Mouse (Mus musculus) C2C12 (cell line): Measurements from ENCODE around the gene Gars. TPM values are rescaled to one million over a fixed set of nuclear protein-coding genes. Genes with fewer than 3 reads are reported as not detected.

Experiments
- H3K27me3 ChIP-seq: one replicate; pipeline ENCODE4 v1.6.1; 2011; ENCODE audit not compliant: control insufficient read depth, insufficient read depth, insufficient read length
- H3K36me3 ChIP-seq: one replicate; pipeline ENCODE4 v1.6.1; 2011; ENCODE audit not compliant: control insufficient read depth, insufficient read depth
- H3K4me3 ChIP-seq: one replicate; pipeline ENCODE4 v1.5.1; 2011; ENCODE audit warnings: mild to moderate bottlenecking, control low read depth; ENCODE audit not compliant: poor library complexity, insufficient read depth, severe bottlenecking
- H3K79me2 ChIP-seq: one replicate; pipeline ENCODE4 v1.6.1; 2011; ENCODE audit not compliant: control insufficient read depth, insufficient read depth
- H3K79me3 ChIP-seq: one replicate; pipeline ENCODE4 v1.6.1; 2011; ENCODE audit warnings: low read depth, control low read depth
- H3ac ChIP-seq: one replicate; pipeline ENCODE3; 2011; ENCODE audit warnings: low read depth; ENCODE audit not compliant: control insufficient read depth, insufficient read length
- CEBPB ChIP-seq: IDR thresholded peaks from one replicate; pipeline ENCODE4 v1.6.1; 2011; ENCODE audit warnings: low read depth, mild to moderate bottlenecking, control low read depth, moderate library complexity
- CTCF ChIP-seq: IDR thresholded peaks from one replicate; pipeline ENCODE4 v1.5.1; 2011; ENCODE audit not compliant: control insufficient read depth, insufficient read depth, insufficient read length
- FOSL1 ChIP-seq: IDR thresholded peaks from one replicate; pipeline ENCODE4 v1.8.0; 2011; ENCODE audit warnings: mild to moderate bottlenecking, low read length; ENCODE audit not compliant: poor library complexity, insufficient read depth, severe bottlenecking
- MAX ChIP-seq: IDR thresholded peaks from one replicate; pipeline ENCODE4 v1.6.1; 2011; ENCODE audit warnings: mild to moderate bottlenecking, control low read depth
- MYOD1 ChIP-seq: IDR thresholded peaks from one replicate; pipeline ENCODE4 v1.6.1; 2011; ENCODE audit warnings: low read depth; ENCODE audit not compliant: control insufficient read depth, insufficient read length
- MYOG ChIP-seq: IDR thresholded peaks from one replicate; pipeline ENCODE4 v1.6.1; 2011; ENCODE audit not compliant: control insufficient read depth, insufficient read length; ENCODE audit errors: extremely low read depth
- USF1 ChIP-seq: IDR thresholded peaks from one replicate; pipeline ENCODE4 v1.6.1; 2011; ENCODE audit warnings: low read depth, mild to moderate bottlenecking, control low read depth, moderate library complexity
- polyA plus RNA-seq: library from polyadenylated mRNA; unstranded; fragments of >200 nt; fragmentation: generic; extraction: Trizol; gene quantifications from one replicate; pipeline ENCODE4 v1.2.1, GENCODE M21; 2012; ENCODE audit warnings: missing spikeins

The Gars gene
- polyA plus RNA-seq, 1 experiment, result 204 TPM

DNA sequence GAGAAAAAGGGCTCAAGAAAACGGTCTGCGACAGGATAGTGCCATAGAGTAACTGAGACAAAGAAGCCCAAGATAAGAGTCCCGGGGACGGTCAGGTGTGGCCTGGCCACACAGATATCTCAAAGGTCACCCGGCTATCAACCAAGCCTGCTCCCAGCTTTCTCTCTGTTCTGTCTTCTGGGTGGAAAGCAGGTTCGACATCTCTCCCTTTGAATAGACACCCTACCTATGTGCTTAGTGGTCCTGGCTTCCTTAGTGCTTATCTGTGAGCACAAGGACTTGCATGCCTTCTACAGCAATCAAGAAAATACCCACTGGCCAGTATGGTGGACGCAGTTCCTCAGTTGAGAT, 26.6 kb downstream of the Gars start:
- Histone ChIP-seq H3K4me3 (no peak overlapping the region), H3K79me2 (peaks cover under 1% of the 10 kb centered on the region), H3ac (no peak overlapping the region), H3K36me3 (peaks cover 92% of the 10 kb centered on the region), H3K27me3 (no peaks in the 10 kb centered on the region), H3K79me3 (no peaks in the 10 kb centered on the region)
- no peak for TF ChIP-seq CEBPB
- TF ChIP-seq MYOG, result no peak
- no peak for TF ChIP-seq MYOD1
- no peak for TF ChIP-seq MAX
- no peak for TF ChIP-seq FOSL1
- TF ChIP-seq CTCF, result no peak
- TF ChIP-seq USF1, result no peak

DNA sequence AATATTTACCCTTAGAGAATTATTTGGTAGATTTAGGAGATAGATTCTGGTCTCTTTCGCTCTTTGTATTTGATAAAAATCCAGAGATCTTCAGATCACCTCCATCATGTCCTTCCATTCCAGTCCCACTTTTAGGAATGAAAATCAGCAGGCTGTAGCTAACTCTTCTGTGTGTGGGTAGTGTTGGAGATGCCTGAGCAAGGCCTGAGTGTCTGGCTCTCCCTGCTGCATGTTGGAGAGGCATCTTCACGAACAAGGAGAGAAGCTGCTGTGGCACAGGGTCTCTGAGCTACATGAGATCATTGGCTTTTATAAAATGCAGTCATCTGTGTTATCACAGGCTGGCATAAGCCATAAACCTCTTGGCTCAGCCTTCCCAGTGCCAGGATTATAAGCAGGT, 28.1 kb downstream of the Gars start:
- no peak overlapping the region for H3K4me3 ChIP-seq
- no peaks in the 10 kb centered on the region for H3K27me3 ChIP-seq
- no peak overlapping the region for H3ac ChIP-seq
- H3K36me3 ChIP-seq, result peaks cover 89% of the 10 kb centered on the region
- TF ChIP-seq MYOD1 (no peak), FOSL1 (no peak), MAX (no peak), MYOG (no peak), USF1 (no peak)
- no peaks in the 10 kb centered on the region for H3K79me2 ChIP-seq
- no peaks in the 10 kb centered on the region for H3K79me3 ChIP-seq

DNA sequence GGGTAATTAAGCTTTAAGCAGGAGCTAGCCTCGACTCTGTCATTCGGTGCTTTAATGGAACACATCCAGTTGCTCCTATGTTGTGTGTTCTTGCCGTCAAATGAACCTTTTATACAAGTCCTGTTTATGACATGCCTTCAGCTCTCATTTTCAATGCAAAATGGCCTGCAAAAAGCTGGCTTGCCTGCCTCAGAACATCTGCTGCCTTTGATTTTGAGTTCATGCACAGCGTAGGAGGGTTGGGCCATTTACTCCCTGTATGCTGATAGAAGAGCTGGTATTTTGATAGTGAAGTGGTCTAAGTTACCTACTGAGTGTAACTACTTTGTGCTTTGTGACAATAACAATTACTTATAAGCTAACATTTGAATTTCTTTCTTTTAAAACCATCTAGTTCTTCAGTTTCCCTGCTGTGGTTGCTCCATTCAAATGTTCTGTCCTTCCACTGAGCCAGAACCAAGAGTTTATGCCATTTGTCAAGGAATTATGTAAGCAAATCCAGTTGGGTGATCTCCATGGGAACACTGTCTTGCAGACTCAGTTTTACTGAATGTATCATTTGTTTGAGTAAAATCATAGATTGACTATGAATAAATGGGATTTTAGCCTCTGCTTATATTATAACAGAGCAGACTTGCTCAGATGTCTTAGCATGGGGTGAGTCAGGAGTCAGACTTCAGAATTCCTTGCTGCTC, 38.9 kb downstream of the Gars start:
- Histone ChIP-seq H3ac (no peak overlapping the region), H3K79me2 (no peaks in the 10 kb centered on the region), H3K4me3 (no peak overlapping the region), H3K27me3 (no peaks in the 10 kb centered on the region), H3K79me3 (no peaks in the 10 kb centered on the region), H3K36me3 (peaks cover 88% of the 10 kb centered on the region)
- TF ChIP-seq CEBPB, result no peak
- TF ChIP-seq FOSL1, result no peak
- TF ChIP-seq MYOG, result no peak
- no peak for TF ChIP-seq USF1
- TF ChIP-seq MAX, result no peak
- TF ChIP-seq CTCF, result no peak
- no peak for TF ChIP-seq MYOD1

DNA sequence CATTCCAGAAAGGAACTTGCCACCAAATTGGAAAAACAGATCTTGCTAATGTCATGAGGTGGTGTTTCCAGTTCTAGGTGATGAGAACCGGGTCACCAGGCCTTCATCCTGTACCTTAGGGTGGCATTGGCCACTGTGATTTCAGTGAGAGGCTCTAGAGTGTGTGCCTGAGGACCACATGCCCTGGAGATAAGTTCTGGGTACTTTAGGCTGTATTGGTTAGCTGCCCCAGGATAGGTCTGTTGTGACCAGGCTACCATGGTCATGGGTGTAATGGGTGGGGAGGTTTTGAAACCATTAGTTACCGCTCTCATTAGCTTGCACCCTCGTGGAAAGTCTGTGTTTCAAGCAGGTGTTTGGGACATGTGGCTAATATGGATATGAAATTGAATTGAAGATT, 43.6 kb downstream of the Gars start:
- Histone ChIP-seq H3K79me2 (no peaks in the 10 kb centered on the region), H3K36me3 (peaks cover 42% of the 10 kb centered on the region), H3K79me3 (no peaks in the 10 kb centered on the region), H3ac (no peak overlapping the region), H3K27me3 (peaks cover 6% of the 10 kb centered on the region), H3K4me3 (no peak overlapping the region)
- TF ChIP-seq CEBPB (no peak), FOSL1 (no peak), CTCF (no peak), USF1 (no peak), MYOD1 (no peak), MYOG (no peak), MAX (no peak)

DNA sequence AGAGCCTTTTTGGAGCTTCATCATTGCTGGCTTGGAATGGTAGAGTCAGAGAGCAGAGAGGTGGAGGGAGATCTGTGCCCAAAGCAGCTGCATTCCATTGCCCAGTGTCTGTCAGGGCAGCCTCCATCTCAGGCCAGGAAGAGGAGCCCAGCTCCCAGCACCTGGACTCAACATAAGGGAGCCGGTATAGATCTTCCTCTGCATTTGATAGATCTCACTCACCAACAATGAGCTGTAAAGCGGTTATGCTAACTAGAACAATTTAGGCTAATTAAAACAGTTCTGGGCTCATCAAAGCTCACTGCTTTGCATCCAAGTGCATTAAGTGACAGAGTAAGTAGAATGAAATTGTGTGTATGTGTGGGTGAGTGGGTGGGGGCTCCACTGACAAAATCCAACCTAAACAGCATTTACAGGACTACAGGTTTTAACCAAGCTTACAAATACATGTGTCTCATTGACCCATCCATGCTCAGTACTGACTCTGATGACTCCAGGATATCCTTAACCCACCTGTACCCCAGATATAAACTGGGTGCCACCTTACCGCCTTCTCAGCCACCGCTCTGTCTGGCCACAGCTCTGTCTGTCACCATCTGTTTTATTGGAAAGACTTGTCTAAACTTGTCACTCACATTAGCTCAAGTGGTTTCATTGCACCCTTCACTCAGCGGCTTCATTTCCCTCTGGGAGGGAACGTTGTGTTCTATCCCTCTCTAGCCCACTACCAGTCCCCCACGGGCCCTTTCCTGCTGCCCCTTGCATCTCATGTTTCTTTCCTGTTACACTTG, 44.6 kb downstream of the Gars start:
- no peak overlapping the region for H3K4me3 ChIP-seq
- H3K27me3 ChIP-seq, result peaks cover 11% of the 10 kb centered on the region
- H3ac ChIP-seq, result no peak overlapping the region
- peaks cover 32% of the 10 kb centered on the region for H3K36me3 ChIP-seq
- H3K79me2 ChIP-seq, result no peaks in the 10 kb centered on the region
- no peaks in the 10 kb centered on the region for H3K79me3 ChIP-seq
- TF ChIP-seq USF1 (no peak), FOSL1 (no peak), CEBPB (no peak), MAX (no peak), CTCF (no peak), MYOG (no peak), MYOD1 (no peak)

DNA sequence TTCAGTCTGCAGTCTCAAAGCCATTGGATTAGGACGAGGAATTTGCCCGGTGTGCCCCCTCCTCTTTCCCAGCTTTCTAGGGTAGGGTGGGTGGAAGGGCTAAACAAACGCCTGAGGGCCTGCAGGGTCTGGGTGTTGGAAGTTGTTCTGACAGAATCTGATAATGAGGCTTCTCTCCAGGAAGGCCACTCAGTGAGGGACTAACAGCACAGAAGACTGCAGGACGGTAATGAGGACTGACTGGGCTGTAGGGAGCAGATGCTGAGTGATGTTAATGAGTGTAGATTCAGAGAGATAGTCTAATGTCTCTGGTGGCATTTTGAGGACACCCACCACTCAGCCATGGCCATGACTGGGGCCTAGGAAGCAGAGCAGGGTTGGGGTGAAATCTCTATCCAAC, 49.5 kb downstream of the Gars start:
- no peaks in the 10 kb centered on the region for H3K36me3 ChIP-seq
- no peak overlapping the region for H3K4me3 ChIP-seq
- H3ac ChIP-seq, result no peak overlapping the region
- no peak for TF ChIP-seq USF1
- no peak for TF ChIP-seq CEBPB
- H3K79me3 ChIP-seq, result no peaks in the 10 kb centered on the region
- peaks cover 20% of the 10 kb centered on the region for H3K27me3 ChIP-seq
- no peaks in the 10 kb centered on the region for H3K79me2 ChIP-seq
